Mouse (Mus musculus): ENCODE measurements around the gene Nthl1. TPM values are rescaled to one million over a fixed set of nuclear protein-coding genes. Genes with fewer than 3 reads are reported as not detected.

The Nthl1 gene
- total and polyA plus RNA-seq, 2 experiments from 2014 or later, result 8.6 to 10.1 TPM

DNA sequence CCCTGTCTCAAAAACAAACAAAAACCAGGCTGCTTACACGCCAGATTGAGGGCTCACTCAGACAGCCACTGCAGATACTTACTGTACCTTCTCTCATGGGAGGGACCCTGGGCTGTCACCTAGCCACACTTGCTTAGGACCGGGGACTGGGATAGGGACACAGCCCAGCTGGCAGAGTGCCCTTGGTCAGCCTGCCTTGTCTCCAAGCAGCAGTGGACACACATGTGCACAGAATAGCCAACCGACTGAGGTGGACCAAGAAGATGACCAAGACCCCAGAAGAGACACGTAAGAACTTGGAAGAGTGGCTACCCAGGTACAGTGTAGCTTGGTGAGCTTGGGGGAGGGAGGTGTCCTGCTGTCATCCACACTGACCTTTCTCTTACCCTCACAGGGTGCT, 5.7 kb downstream of the Nthl1 start:
- Histone ChIP-seq H3K4me1 (ENCODE audit: insufficient read depth) (no peaks in the 10 kb centered on the region; the same call in 1 of the 2 replicates), H3K4me3 (ENCODE audit: low read depth, low read length) (no peak overlapping the region), H3K9me3 (ENCODE audit: low read length) (no peaks in the 10 kb centered on the region), H3K27ac (ENCODE audit: low read depth, low read length) (no peak overlapping the region), H3K4me2 (ENCODE audit: low read depth) (no peak overlapping the region), H3K36me3 (ENCODE audit: insufficient read depth) (peaks cover 19% of the 10 kb centered on the region), H3K9ac (no peak overlapping the region), H3K27me3 (ENCODE audit: insufficient read depth, low read length) (no peaks in the 10 kb centered on the region)
- DNase-seq, result no peak
- 88% methylated on average over 4 of the region's 4 CpGs for WGBS
- TF ChIP-seq CTCF (IDR thresholded peaks at IDR 0.05; ENCODE audit: low read depth), result no peak
- no peak for ATAC-seq

GRCm38 (mm10) chr17:24638840-24639239, 6.4 kb downstream of the Nthl1 start:
- no peak for ATAC-seq

GRCm38 (mm10) chr17:24639571-24639988, 7.1 kb downstream of the Nthl1 start:
- no peak overlapping the region for H3K4me3 ChIP-seq (ENCODE audit: low read depth, low read length)
- no peak overlapping the region for H3K9ac ChIP-seq
- TF ChIP-seq CTCF (IDR thresholded peaks at IDR 0.05; ENCODE audit: low read depth), result no peak
- no peaks in the 10 kb centered on the region for H3K9me3 ChIP-seq (ENCODE audit: low read length)
- H3K27ac ChIP-seq (ENCODE audit: low read depth, low read length), result no peak overlapping the region
- peaks cover 19% of the 10 kb centered on the region for H3K36me3 ChIP-seq (ENCODE audit: insufficient read depth)
- ATAC-seq, result no peak
- no peaks in the 10 kb centered on the region for H3K4me1 ChIP-seq (ENCODE audit: insufficient read depth)
- H3K27me3 ChIP-seq (ENCODE audit: insufficient read depth, low read length), result no peaks in the 10 kb centered on the region
- 81% methylated on average over 5 of the region's 5 CpGs for WGBS
- no peak overlapping the region for H3K4me2 ChIP-seq (ENCODE audit: low read depth)
- DNase-seq, result no peak

More at GRCm38 (mm10) chr17:24638840-24639239, 6.4 kb downstream of the Nthl1 start:
- TF ChIP-seq CTCF (IDR thresholded peaks at IDR 0.05; ENCODE audit: low read depth), result no peak
- peaks cover 19% of the 10 kb centered on the region for H3K36me3 ChIP-seq (ENCODE audit: insufficient read depth)
- H3K27me3 ChIP-seq (ENCODE audit: insufficient read depth, low read length), result no peaks in the 10 kb centered on the region
- H3K4me3 ChIP-seq (ENCODE audit: low read depth, low read length), result no peak overlapping the region
- no peaks in the 10 kb centered on the region for H3K4me1 ChIP-seq (ENCODE audit: insufficient read depth)
- WGBS, result 75% methylated on average over 9 of the region's 9 CpGs
- no peak overlapping the region for H3K27ac ChIP-seq (ENCODE audit: low read depth, low read length)
- no peak overlapping the region for H3K4me2 ChIP-seq (ENCODE audit: low read depth)
- no peaks in the 10 kb centered on the region for H3K9me3 ChIP-seq (ENCODE audit: low read length)
- H3K9ac ChIP-seq, result no peak overlapping the region
- DNase-seq, result no peak

- Histone ChIP-seq H3K36me3 (ENCODE audit: insufficient read depth) (peaks cover 19% of the 10 kb centered on the region), H3K27me3 (ENCODE audit: insufficient read depth, low read length) (no peaks in the 10 kb centered on the region), H3K27ac (ENCODE audit: low read depth, low read length) (no peak overlapping the region), H3K4me2 (ENCODE audit: low read depth) (no peak overlapping the region), H3K9me3 (ENCODE audit: low read length) (no peaks in the 10 kb centered on the region), H3K4me3 (ENCODE audit: low read depth, low read length) (no peak overlapping the region), H3K4me1 (ENCODE audit: insufficient read depth) (no peaks in the 10 kb centered on the region), H3K9ac (no peak overlapping the region)
- TF ChIP-seq CTCF (IDR thresholded peaks at IDR 0.05; ENCODE audit: low read depth), result no peak
- 89% methylated on average over 7 of the region's 7 CpGs for WGBS
- ATAC-seq (no peak), DNase-seq (no peak)
Observed at GRCm38 (mm10) chr17:24640119-24640518, 7.6 kb downstream of the Nthl1 start.

DNA sequence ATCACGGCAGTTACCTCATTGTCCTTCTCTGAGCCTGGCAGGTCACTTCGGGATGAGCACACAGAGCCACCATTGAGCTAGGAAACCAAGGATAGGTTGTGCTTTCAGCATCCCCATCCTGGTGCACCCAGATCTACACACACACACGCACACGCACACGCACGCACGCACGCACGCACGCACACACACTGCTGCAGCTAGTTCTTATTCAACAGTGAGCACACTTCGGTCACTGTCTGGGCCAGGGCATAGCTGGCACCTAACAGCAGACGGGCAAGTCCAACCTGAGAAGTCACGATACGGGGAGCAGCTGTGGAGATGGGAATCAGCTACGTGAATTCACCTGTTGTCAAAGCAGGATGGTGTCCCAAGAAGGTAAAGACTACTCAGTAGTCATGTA, 8.1 kb downstream of the Nthl1 start:
- Histone ChIP-seq H3K36me3 (ENCODE audit: insufficient read depth) (peaks cover 19% of the 10 kb centered on the region), H3K9ac (no peak overlapping the region), H3K27ac (ENCODE audit: low read depth, low read length) (no peak overlapping the region), H3K4me2 (ENCODE audit: low read depth) (no peak overlapping the region), H3K27me3 (ENCODE audit: insufficient read depth, low read length) (no peaks in the 10 kb centered on the region), H3K4me1 (ENCODE audit: insufficient read depth) (no peaks in the 10 kb centered on the region), H3K9me3 (ENCODE audit: low read length) (no peaks in the 10 kb centered on the region), H3K4me3 (ENCODE audit: low read depth, low read length) (no peak overlapping the region)
- WGBS, result 93% methylated on average over 15 of the region's 15 CpGs
- DNase-seq (no peak), ATAC-seq (no peak)
- no peak for TF ChIP-seq CTCF (IDR thresholded peaks at IDR 0.05; ENCODE audit: low read depth)

DNA sequence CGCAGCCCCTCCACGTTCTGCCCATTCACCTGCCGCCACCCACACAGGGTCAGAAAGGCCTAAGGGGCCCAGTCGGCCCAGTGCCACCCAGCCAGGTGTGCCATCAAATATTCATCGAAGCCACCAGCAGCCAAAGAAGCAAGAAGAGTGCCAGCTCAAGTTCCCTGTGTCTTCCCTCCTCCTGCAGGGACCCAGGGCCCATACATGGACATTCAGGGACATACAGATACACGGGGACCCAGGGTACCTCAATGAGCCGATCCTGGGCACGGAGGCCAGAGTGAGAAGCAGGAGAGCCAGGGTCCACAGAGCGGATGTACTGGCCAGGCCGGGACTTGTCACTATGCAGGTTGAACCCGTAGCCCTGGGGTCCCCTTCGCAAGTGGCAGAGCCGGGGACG, 9.5 kb downstream of the Nthl1 start:
- ATAC-seq, result no peak
- Histone ChIP-seq H3K4me3 (ENCODE audit: low read depth, low read length) (no peak overlapping the region), H3K27me3 (ENCODE audit: insufficient read depth, low read length) (no peaks in the 10 kb centered on the region), H3K27ac (ENCODE audit: low read depth, low read length) (no peak overlapping the region), H3K4me2 (ENCODE audit: low read depth) (no peak overlapping the region), H3K4me1 (ENCODE audit: insufficient read depth) (no peaks in the 10 kb centered on the region), H3K36me3 (ENCODE audit: insufficient read depth) (peaks cover 19% of the 10 kb centered on the region), H3K9me3 (ENCODE audit: low read length) (no peaks in the 10 kb centered on the region), H3K9ac (no peak overlapping the region)
- 91% methylated on average over 14 of the region's 14 CpGs for WGBS
- no peak for TF ChIP-seq CTCF (IDR thresholded peaks at IDR 0.05; ENCODE audit: low read depth)
- no peak for DNase-seq

DNA sequence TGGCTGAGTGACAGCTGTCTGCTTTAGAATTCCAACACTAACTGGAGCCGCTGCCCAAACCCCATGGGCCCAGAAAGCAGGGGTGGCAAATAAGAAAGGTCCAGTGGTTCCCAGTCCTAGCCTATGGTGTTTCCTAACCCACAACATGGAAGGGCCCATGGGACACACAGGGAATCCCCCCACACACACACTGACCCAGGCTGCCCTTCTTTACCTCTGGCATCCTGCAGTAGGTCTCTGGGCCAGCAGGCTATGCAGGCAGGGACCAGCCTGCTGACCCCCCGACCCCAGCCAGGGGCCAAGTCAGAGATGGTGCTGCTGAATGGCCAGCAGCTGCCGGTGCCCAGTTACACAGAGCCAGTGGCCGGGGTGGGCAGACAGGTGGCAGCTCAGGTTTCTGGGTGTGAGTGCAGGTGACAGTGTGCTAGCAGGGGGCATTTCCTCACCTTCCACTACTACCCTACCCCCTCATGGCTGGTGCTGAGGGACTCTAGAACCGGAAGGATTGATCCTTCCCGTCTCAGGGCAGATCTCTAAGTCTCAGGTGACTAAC, 10.4 kb downstream of the Nthl1 start:
- no peak overlapping the region for H3K4me2 ChIP-seq (ENCODE audit: low read depth)

More for the DNA sequence above, 10.4 kb downstream of the Nthl1 start:
- H3K36me3 ChIP-seq (ENCODE audit: insufficient read depth), result peaks cover 19% of the 10 kb centered on the region
- H3K9ac ChIP-seq, result no peak overlapping the region
- no peak overlapping the region for H3K27ac ChIP-seq (ENCODE audit: low read depth, low read length)
- WGBS, result 77% methylated on average over 6 of the region's 6 CpGs
- H3K27me3 ChIP-seq (ENCODE audit: insufficient read depth, low read length), result no peaks in the 10 kb centered on the region
- ATAC-seq (no peak), DNase-seq (no peak)
- H3K9me3 ChIP-seq (ENCODE audit: low read length), result no peaks in the 10 kb centered on the region
- TF ChIP-seq CTCF (IDR thresholded peaks at IDR 0.05; ENCODE audit: low read depth), result no peak
- no peaks in the 10 kb centered on the region for H3K4me1 ChIP-seq (ENCODE audit: insufficient read depth)
- no peak overlapping the region for H3K4me3 ChIP-seq (ENCODE audit: low read depth, low read length)
